Mouse (Mus musculus) CD4-positive, CD25-positive, alpha-beta regulatory T cell, adult 2 months (primary cell): ENCODE measurements at regions not wholly inside any gene's neighbourhood (a gene's known extent, or its start where the extent isn't known, plus 50 kb on each side); places are given as distances from the start of the nearest gene placed in this dataset.

Source experiments
- DNase-seq: peaks from one replicate; pipeline ENCODE4 v3.0.0-alpha.2; 2012; ENCODE audit warnings: low read depth, low spot score

- DNase-seq = no peak
Observed at GRCm38 (mm10) chr19:55985518-55985917, 243.9 kb downstream of the Tcf7l2 start.

- no peak for DNase-seq
Observed at GRCm38 (mm10) chr19:55991791-55992726, 250.4 kb downstream of the Tcf7l2 start.

GRCm38 (mm10) chr19:55992727-55993066 lies 251.1 kb downstream of the Tcf7l2 start:
- no peak for DNase-seq

GRCm38 (mm10) chr19:55995721-55996120 lies 254.1 kb downstream of the Tcf7l2 start:
- DNase-seq = no peak

GRCm38 (mm10) chr19:55998454-55999180 lies 257.0 kb downstream of the Tcf7l2 start:
- DNase-seq = no peak

GRCm38 (mm10) chr19:55999409-55999808 lies 257.8 kb downstream of the Tcf7l2 start:
- no peak for DNase-seq

- no peak for DNase-seq
Observed at GRCm38 (mm10) chr19:56001428-56001827, 259.8 kb downstream of the Tcf7l2 start.

- DNase-seq = no peak
Observed at GRCm38 (mm10) chr19:56005886-56006285, 264.3 kb downstream of the Tcf7l2 start.

GRCm38 (mm10) chr19:56007433-56007832 lies 265.8 kb downstream of the Tcf7l2 start:
- DNase-seq = no peak

- DNase-seq = no peak
Observed at GRCm38 (mm10) chr19:56010766-56011165, 269.1 kb downstream of the Tcf7l2 start.

- no peak for DNase-seq
Observed at GRCm38 (mm10) chr19:56011292-56011691, 269.7 kb downstream of the Tcf7l2 start.

GRCm38 (mm10) chr19:56016548-56017346 lies 270.2 kb upstream of the Habp2 start:
- no peak for DNase-seq

GRCm38 (mm10) chr19:56017524-56017923 lies 269.4 kb upstream of the Habp2 start:
- DNase-seq = no peak

GRCm38 (mm10) chr19:56019143-56019542 lies 267.8 kb upstream of the Habp2 start:
- DNase-seq = no peak

- no peak for DNase-seq
Observed at GRCm38 (mm10) chr19:56022348-56022747, 264.6 kb upstream of the Habp2 start.

GRCm38 (mm10) chr19:56024599-56024998 lies 262.3 kb upstream of the Habp2 start:
- DNase-seq = no peak

- DNase-seq = no peak
Observed at GRCm38 (mm10) chr19:56029428-56030281, 257.3 kb upstream of the Habp2 start.

GRCm38 (mm10) chr19:56030401-56030925 lies 256.5 kb upstream of the Habp2 start:
- DNase-seq = no peak

GRCm38 (mm10) chr19:56034552-56034951 lies 252.4 kb upstream of the Habp2 start:
- DNase-seq = no peak

- no peak for DNase-seq
Observed at GRCm38 (mm10) chr19:56037584-56037983, 249.4 kb upstream of the Habp2 start.
